Mouse (Mus musculus): ENCODE data around the gene Relb.

The Relb gene

DNA sequence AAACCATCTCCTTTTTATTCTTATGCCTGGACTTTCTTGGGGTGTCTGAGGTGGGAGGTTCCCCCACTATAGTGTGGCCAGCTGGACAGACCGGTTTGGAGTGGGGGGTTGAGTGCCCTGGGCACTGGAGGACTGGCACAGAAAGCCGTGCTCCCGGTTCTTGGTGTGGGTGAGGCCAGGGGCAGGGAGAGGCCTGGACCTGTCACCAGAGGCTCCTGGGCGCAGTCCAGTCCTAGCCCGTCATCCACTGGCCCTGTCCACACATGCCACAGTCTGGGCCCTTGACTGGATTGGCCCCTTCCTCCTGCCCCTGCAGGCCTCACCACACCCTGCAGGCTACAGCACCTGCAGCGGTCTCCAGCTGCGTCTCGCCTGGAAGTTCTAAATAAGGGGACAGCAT, 48.6 kb downstream of the Relb start:
- no peak for DNase-seq (ENCODE audit: low spot score in 2 of 2)

- no peak for DNase-seq (ENCODE audit: low spot score in 2 of 2)
Observed at GRCm38 (mm10) chr7:19579751-19580150, 49.5 kb downstream of the Relb start.

DNA sequence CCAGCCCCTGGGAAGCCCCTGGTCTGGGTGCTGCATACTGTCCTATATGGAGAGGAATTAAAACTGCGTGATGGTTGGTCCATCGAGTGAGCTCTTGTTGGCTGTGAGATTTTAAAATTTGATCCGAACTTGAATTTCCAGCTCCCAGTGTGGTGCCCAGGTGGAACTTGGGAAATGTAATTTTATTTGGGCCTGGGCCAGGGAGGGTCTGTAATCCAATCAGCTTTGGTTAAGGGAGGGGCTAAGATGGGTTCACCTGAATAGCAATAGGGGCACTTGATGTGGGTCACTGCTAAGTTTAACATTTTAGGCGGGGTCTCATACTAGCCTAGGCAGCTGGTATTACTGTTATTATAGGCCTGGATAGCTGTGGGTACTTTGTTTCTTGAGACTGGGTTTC, 50.8 kb downstream of the Relb start:
- DNase-seq (ENCODE audit: low spot score in 2 of 2) = no peak

- DNase-seq (ENCODE audit: low spot score in 2 of 2) = no peak
Observed at GRCm38 (mm10) chr7:19577877-19578414, 51.3 kb downstream of the Relb start.

- DNase-seq (ENCODE audit: low spot score in 2 of 2) = no peak
Observed at GRCm38 (mm10) chr7:19577141-19577852, 51.9 kb downstream of the Relb start, which contains the start of the genes Zfp296 and Gemin7. Zfp296 (plus strand) TSS chr7:19577287. Gemin7 (minus strand) TSS chr7:19577595.

DNA sequence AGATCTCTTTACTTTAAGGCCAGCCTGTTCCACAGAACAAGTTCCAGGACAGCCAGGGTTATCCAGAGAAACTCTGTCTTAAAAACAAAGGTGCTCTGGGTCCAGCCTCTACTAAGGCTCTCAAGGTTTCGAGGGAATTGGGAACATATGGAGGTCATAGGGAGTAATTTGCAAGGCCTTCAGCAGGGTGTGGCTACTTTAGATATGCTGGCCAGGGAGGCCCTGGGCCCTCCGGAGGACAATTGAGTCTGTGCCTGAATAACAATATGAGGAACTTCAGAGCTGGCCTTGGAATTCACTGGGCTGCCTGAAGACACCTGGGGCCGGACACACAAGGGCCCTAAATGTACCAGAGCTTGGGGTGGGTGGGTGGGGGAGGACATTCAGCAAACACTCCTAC, 53.7 kb downstream of the Relb start:
- no peak for DNase-seq (ENCODE audit: low spot score in 2 of 2)

GRCm38 (mm10) chr7:19573776-19574140, 55.5 kb downstream of the Relb start:
- no peak for DNase-seq (ENCODE audit: low spot score in 2 of 2)

DNA sequence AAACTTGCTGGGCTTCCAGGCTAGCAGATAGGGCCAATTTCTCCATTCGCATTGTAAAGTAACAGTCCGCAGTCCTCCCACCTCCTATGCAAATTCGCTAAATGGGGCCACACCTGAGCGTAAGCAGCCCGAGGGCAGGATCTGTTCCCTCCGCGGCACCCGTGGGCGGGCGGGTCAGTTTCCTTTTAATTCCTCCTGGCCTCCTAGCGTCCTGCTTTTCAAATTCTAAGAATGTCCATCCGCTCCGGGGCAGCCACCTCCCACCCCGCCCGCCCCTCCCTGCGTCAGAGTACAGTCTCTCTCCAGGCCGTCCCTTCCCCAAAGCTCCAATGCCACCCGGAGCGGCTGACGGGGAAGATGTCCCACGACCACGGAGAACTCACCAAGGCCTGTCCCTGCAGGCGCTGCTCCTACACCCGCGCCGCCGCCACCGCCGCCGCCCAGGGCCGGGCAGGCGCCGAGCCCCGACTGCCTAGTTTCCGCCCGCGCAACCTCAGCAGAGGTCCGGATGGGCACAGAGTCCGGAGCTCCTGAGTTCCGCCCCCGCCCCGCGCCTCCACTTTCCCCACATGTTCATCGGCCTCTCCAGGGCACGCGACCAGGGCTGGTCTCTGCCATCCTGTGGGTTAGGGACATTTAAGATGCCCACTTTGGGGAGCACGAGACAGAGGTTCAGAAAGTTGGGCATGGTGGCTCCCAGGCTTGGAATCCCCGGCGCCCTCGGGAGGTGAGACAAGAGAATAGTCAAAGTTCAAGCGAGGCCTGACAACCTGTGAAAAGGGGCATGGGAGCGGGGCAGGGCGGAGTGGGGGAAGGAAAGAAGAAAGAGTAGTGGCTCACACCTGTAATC, 56.1 kb downstream of the Relb start:
- peak; percentile 74 to 81 for DNase-seq (ENCODE audit: low spot score in 2 of 2)

DNA sequence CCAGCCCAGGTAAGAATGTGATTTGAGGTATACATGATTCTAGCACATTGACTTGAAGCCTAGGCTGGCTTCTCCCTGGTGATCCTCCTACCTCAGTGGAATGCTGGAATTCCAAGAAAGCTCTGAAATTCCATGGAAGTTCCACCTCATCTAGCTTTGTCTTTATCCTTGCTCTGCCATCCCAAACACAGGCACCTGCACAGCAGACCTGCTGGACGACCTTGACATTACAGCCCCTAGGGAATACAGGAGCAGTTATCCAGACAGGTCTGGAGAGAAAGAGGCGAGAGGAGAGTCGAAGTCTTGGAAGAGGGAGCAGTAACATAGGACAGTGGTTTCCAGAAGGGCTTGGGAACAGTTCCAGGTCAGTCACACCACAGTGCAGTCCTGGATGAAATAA, 59.6 kb downstream of the Relb start:
- no peak for DNase-seq (ENCODE audit: low spot score in 2 of 2)

- DNase-seq (ENCODE audit: low spot score in 2 of 2) = no peak
Observed at GRCm38 (mm10) chr7:19567426-19567825, 61.8 kb downstream of the Relb start.

DNA sequence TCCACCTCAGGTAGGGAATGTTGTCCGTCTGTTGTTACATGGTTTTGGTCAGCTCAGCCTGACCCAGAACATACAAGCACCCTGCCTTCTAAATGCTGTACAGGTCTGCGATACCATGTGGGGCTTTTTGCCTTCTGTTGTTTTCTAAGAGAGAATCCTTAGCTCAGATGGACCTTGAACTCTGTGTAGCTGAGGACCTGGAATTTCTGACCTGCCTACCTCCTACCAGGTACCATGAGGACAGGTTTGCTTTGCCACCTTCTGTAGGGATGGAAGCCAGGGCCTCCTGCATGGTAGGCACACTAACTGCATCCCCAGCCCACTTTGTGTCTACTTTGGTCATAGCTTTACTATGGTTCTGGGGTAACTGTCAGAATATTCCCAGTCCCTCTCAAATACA, 63.4 kb downstream of the Relb start:
- no peak for DNase-seq (ENCODE audit: low spot score in 2 of 2)

- DNase-seq (ENCODE audit: low spot score in 2 of 2) = no peak
Observed at GRCm38 (mm10) chr7:19564455-19564854, 64.8 kb downstream of the Relb start.

- DNase-seq (ENCODE audit: low spot score in 2 of 2) = no peak
Observed at GRCm38 (mm10) chr7:19563884-19564283, 65.4 kb downstream of the Relb start.

DNA sequence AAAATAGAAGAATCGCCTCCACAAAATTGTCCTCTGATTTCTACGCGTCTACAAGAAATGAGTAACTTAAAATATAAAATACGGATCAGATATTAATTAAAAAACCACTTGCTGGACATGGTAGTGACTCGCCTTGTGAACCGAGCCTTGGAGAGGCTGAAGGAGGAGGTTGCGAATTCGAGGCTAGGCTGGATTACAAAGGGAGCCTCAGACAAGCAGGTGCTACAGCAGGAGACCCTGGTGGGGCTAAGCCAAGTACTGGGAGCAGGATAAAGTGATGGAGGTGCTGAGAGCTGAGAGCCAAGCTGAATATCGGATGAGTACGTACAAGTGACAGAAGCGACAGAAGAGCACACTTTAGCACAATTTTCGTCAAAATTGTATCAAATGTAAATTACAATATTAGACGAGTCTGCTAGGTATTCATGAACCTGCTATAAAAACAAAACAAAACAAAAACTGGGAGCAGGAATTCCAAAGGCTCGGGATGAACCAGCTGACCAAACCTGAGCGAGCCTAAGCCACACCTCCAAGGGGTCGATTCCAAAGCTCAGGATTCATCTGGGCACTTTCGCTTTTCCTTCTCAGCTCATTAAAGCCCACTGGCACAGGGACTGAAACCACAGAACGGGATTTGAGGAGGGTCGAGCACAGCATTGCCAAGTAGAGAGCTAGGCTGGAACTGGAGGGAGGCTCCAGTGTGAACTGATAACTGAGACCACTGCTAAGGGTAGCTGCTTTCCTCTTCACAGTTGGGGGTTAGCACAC, 66.4 kb downstream of the Relb start, which contains the start of gene Ppp1r37:
TSS of gene Ppp1r37 (minus strand) at position 434 of the 768 bp plus-strand sequence.
- no peak for DNase-seq (ENCODE audit: low spot score in 2 of 2)

GRCm38 (mm10) chr7:19561765-19562642, 67.2 kb downstream of the Relb start:
- peak; percentile 78 to 94 for DNase-seq (ENCODE audit: low spot score in 2 of 2)

- DNase-seq (ENCODE audit: low spot score in 2 of 2) = no peak
Observed at GRCm38 (mm10) chr7:19561431-19561764, 67.8 kb downstream of the Relb start.

GRCm38 (mm10) chr7:19560491-19561260, 68.6 kb downstream of the Relb start:
- DNase-seq (ENCODE audit: low spot score in 2 of 2) = no peak

DNA sequence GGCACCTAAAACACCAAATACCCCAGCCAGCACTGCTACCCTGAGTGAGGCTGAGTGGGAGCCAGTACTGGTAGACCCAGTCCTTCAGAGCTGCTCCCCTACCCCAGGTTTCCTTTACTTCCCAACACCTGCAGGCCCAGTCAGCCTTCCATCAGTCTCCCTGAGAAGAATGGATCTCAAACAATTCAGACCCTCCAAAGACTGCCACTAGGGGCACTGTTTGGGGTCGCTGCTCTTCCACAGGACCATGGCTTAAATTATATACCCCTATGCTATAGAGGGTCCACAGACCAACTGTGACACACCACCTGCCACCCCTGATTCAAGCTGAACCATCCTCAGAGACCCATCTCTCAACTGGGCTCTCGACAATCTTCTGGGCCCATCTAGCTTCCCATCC, 70.3 kb downstream of the Relb start:
- no peak for DNase-seq (ENCODE audit: low spot score in 2 of 2)

DNA sequence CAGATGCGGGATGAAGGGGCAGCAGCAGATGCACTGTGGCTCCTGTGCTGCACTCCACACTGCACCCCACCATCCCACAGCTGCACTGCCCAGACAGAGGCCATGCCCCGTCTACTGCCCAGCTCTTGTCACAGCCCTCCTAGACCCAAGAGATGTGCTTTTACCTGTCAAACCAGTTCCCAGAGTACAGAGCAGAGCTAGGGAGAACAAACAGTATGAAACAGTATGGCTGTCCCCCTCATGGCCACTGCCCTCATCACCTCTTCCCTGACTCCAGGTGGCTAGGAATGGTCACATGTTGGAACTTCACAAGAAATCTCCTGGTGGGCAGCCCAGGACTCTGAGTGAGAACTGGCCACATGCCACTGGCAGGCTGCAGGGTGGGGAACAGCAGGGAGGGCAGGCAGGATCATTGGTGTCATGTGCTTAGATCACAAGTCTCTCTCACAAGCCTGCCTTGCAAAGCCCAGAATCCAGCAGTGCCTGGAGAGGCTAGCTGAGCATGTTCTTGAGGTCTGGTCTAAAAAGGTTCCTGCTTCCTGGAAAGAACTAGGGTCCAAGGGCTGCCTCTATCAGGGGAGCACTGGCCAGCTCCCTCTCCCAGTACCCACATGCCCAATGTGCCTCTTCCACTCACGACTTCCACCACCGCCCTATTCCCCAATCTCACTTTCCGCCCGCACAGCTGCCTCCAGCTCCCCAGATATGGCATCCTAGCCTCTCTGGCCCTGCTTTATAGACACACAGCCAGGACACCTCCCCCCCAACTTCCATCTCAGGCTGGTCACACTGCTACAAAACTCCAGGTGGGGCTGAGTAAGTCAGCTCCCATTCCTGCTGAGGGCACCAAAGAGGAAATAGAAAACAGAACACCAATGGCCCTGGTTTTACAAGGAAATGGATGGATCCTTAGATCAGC, 71.0 kb downstream of the Relb start:
- DNase-seq (ENCODE audit: low spot score in 2 of 2) = no peak

All from cerebellum, postnatal 4 days (tissue).